Mouse (Mus musculus): ENCODE measurements around the gene Insl5.

DNA sequence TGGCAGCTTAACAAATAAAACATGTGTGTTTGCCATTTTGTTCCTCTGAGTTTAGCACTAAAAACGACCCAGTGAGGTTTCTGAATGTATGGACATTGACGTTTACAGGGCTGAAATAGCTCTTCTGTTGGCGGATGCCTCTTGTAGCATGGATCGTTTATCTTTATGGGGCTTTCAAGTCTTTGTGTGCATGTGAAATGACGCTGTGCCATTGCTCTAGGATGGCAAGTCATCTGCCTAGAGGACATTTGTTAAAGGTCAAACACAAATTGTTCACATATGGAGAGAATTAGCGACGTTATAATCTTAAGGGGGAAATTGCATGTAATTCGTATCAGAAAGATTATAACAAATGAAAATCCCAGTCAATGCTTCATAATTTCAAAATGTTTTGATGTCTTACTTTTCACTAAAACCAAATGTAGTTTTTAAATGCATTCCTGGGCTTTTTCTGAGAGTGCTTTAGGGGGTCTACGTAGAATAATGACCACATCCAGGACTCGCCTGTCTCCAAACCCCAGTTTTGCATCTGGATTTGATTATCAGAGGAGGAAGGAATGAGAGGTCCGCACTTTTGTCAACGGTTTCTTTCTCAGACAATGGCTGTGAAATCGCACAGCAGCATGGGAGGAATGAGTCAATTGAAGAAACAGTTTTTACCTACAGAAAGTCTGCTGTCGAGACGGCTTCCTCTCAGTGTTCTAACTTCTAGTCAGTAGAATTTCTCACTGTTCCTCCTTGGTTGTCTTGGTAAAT, 21.3 kb downstream of the Insl5 start:
- no peak for TF ChIP-seq CTCF (IDR thresholded peaks at IDR 0.05; ENCODE audit: low read depth)
- TF ChIP-seq EP300 (IDR thresholded peaks at IDR 0.05; ENCODE audit: low read depth), result no peak

Data from liver, embryonic 14.5 days (tissue).